Mouse (Mus musculus) brown adipose tissue, adult 24 weeks (tissue): ENCODE results near the gene Tnfrsf11a. TPM values are rescaled to one million over a fixed set of nuclear protein-coding genes. Genes with fewer than 3 reads are reported as not detected.
"Not testable (repeated sequence)": the region's sequence is repeated elsewhere in the genome, so short reads cannot be mapped to it uniquely, and the experiment has no call there.

Experiments
- H3K27ac ChIP-seq: fragments of 200-500 bp; replicated peaks from 2 replicates; pipeline ENCODE4 v1.5.1; 2012; ENCODE audit warnings: low read depth, mild to moderate bottlenecking, low read length
- H3K4me1 ChIP-seq: fragments of 200-500 bp; 2 replicates; pipeline ENCODE4 v1.6.1; 2012; ENCODE audit warnings: low read length, mixed read lengths; ENCODE audit not compliant: control insufficient read depth, insufficient read depth, insufficient read length
- H3K4me3 ChIP-seq: fragments of 200-500 bp; 2 replicates; pipeline ENCODE4 v1.5.1; 2012; ENCODE audit warnings: low read depth, mild to moderate bottlenecking, low read length, moderate library complexity; ENCODE audit not compliant: insufficient read depth
- polyA plus RNA-seq: library from polyadenylated mRNA; stranded (reverse); fragments of >200 nt; gene quantifications from 2 replicates; pipeline ENCODE4 v1.2.4, GENCODE M21; 2012; ENCODE audit not compliant: missing spikeins, insufficient read depth, insufficient read length

Tnfrsf11a gene
- polyA plus RNA-seq = 0.67 and 1.1 TPM in 2 replicates

DNA sequence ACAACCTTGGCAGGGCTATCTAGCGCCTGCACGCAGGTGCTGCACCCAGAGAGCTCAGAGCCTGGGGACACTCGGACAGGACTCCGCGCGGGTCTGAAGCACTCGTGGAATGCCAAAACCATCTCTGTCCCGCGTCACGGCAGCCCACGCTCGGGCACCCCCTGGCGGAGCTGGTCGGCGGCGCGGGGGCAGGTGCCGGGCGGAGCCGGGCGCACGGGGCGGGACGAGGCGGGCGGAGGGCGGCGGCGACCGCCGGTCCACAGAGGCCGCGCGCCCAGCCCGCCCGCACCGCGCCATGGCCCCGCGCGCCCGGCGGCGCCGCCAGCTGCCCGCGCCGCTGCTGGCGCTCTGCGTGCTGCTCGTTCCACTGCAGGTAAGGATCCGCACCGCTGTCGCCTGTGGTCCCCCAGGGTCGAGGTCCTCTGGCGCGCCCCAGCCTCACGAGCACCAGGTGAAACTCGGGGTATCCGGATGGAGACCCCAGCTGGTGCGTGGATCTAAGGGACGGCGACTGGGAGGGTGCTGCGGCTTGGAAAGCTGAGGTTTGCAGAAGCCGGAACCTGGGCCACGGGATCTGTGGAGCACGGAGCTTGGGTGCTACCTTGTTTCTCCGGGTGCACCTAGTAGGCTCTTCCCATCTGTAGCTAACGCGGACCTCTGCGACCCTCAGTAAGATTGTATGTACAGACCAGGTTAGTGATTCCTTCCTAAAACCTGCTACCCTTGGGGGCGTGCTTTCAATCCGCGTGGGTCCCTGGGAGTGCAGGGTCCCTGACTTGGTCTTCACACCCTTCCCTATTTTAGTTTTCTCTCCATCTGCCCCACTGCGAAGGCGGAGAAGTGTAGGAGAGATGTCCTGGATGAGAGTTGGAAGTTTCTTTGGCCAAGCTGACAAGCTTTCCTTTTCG is at the start of gene Tnfrsf11a:
TSS of gene Tnfrsf11a (plus strand) at position 262 of the 908 bp plus-strand sequence.
- Histone ChIP-seq H3K4me1 (peaks cover 3% of the 10 kb centered on the region), H3K27ac (peak within 1 kb of the TSS; percentile 17), H3K4me3 (peak within 1 kb of the TSS; percentile 73)

DNA sequence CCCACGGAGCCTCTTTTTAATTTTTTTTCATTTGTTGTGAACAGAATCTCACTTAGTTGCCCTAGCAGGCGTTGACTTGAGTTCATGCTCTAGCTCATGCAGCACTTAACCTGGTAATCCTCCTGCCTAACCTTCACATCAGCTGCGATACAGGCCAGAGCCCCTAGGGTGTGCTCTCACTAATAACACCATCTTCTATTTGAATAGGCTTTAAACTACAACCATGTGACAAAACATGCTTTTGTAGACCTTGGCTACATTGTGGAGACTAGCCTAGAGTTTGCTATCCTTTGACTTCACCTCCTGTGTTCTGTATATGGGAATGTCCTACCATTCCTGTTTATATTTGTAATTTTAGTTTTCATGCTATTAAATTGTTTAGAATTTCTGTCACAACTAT is 45.2 kb upstream of the Tnfrsf11a start:
- Histone ChIP-seq H3K27ac (no peak overlapping the region), H3K4me3 (no peak overlapping the region), H3K4me1 (no peaks in the 10 kb centered on the region)

DNA sequence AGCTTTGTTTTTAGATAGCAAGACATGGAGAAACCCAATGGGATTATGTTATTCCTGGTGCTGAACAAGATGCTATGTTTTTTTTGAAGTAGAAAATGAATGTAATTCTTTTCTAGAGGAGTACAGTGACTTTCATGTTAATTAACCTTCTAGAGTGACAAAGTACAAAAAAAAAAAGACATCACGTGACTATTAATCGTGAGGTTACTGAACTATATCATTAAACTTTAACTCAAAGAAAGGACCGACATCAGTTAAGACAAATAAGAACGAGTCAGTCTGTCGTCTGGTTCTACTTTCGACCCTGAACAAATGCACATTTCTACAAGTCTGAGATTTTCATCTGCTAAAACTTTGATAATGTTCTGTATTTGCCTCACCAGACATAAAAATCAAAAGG is 42.2 kb upstream of the Tnfrsf11a start:
- H3K27ac ChIP-seq = no peak overlapping the region
- no peak overlapping the region for H3K4me3 ChIP-seq
- H3K4me1 ChIP-seq = no peaks in the 10 kb centered on the region

DNA sequence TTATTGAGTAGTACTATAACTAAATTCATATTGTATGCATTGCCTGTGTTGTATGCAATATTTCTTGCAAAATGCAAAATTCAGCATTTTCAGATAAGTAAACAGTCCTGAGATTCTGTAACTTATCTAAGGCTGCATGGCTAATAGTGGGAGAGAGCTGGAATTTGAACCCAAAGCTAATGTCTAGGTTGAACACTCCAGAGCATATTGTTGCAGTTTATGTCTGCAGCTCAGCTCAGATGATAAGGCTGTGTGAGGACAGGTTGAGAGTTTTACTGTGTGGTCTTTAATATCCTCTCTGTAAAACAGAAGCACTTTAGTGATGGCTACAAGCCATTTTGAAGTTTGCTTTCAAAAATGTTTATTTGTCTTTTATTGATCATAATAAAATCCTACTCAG is 41.0 kb upstream of the Tnfrsf11a start:
- H3K4me1 ChIP-seq = no peaks in the 10 kb centered on the region
- no peak overlapping the region for H3K4me3 ChIP-seq
- H3K27ac ChIP-seq = no peak overlapping the region

DNA sequence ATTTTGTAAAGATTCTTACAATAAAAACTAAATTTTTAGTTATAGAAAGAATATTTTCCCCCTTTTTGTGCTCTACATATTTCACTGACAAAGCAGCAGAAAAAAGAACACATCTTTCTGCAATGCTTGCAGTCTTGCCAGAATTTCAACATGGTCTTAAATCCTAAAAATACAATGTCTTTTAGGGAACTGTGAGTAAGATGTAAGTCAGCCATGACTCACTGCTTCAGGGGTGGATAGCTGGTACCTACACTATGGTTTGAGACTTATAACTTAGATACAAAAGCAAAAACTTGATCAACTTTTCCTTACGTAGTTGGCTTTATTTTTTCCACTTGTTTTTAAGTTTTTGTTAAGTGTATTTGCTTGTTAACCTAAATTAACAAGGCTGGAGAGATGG is 38.0 kb upstream of the Tnfrsf11a start:
- no peaks in the 10 kb centered on the region for H3K4me1 ChIP-seq
- no peak overlapping the region for H3K4me3 ChIP-seq
- H3K27ac ChIP-seq = no peak overlapping the region

DNA sequence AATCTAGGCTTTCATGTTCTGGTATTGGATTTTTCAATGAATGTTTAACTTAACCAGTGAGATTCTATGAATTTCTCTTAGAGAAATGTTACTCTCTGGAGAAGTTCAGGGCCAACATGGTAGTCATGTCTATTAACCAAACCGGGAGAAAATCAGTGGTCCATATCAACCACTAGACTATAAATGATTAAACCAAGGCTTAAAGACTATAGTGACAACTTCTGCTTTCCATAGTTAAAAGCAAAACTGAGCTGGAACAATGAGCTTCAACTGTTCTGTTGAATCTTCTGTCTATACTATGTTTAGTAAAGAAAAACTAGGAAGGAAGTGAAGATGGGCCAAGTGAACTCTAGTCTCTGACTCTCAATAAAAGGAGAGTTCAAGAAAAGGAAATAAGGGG is 34.1 kb upstream of the Tnfrsf11a start:
- H3K4me3 ChIP-seq = no peak overlapping the region

DNA sequence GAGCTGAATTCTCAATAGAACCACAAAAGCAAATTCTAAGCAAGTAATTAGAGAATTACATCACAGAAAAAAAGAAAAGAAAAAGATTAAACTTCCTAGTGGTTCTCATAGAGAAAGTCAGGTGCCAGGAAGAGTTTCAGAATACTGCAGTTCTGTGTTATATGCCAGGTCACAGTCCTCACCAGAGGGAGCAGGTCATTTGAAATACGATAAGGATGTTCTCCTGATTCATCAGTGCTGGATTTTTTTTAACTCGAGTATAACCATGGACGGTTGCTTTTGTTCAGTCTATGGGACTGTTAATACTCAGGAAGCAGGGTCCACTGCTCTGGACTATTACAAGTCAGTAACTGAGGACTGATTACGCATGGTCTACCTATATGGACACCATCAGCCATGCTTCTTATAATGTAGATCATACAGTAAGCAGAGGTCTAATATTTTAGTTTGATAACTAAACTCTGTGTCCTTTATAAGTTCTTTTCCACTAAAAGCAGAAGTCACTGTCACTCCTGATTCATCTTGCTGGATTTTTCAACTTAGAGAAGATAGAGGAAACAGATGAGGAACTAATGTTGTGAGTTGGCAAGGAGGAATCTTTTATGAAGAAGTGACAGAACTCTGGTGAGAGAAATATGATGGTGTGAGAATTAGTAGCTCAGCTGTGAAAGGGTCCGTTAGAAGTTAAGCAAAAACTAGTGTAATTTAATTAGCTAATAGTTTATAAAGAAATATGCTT is 33.5 kb upstream of the Tnfrsf11a start:
- Histone ChIP-seq H3K4me3 (no peak overlapping the region), H3K27ac (peak overlapping the region; percentile 13; the same call in 1 of the 2 replicates), H3K4me1 (no peaks in the 10 kb centered on the region)

More for the DNA sequence above, 34.1 kb upstream of the Tnfrsf11a start:
- H3K27ac ChIP-seq = no peak overlapping the region
- H3K4me1 ChIP-seq = no peaks in the 10 kb centered on the region

DNA sequence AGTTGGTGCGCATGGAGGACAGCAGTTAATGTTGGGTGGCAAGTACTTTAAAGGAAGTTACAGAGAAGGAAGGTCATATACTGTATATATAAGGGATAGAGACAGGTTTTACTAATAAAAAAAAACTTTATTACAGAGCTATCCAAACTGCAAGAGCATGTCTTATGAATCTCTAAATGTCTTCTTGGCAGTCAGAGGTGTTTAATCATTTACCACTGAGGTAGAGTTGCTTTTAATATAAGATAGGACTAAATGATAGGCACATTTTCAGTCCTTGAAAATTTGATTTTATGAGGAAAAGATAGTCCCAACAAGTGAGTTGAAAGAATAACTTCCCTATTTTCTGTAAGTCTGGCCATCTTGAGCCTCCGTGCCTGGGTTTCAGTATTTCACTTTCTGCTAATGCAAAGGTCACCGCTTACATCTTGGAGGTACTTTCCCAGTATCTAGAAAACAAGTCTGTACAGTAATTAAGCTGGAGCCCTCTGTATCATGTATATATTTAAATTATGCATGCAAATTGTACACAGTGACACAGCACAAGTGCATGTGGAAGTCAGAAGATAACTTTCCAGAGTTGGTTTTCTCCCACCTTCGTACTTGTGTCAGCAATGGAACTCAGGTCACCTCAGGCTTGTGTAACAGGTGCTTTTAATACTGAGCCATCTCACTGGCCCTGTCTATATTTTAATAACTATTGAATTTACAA is 32.3 kb upstream of the Tnfrsf11a start:
- H3K4me3 ChIP-seq = no peak overlapping the region
- no peaks in the 10 kb centered on the region for H3K4me1 ChIP-seq
- no peak overlapping the region for H3K27ac ChIP-seq

DNA sequence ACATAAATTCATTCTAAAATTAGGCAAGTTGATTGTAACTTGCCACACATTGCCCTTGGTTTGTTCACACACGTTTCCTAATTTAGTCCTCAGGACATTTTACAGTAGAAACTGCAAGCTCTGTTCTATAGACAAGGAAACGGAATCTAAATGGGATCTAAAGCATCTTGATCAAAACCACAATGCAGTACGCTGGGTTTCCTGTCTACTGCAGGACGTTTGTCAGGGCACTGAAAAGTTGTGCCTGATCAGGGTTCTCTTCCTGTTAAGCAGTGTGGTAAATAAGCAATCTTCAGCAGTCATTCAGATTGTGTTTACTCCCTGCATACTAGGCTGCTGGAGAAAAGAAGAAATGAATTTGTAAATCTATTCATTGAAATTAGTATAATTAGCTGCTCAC is 28.3 kb upstream of the Tnfrsf11a start:
- Histone ChIP-seq H3K4me3 (no peak overlapping the region), H3K4me1 (no peaks in the 10 kb centered on the region), H3K27ac (no peak overlapping the region)

DNA sequence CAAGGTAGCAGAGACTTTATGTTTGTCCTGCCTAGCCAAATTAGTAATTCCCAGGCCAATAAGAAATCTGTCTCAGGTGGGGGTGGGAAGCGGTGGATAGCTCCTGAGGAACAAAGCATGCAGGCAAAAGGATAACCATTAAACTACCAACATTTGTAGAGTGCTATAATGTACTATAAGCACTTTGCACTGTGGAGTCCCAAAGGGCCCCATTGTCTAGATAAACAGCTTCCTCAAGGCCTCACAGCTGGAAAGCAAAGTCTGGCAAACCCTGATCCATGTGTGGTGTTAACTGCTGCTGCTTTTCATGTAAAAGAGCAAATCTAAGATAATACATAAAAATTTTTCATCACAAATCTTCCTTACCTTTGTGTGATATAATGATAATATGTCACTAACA is 27.6 kb upstream of the Tnfrsf11a start:
- Histone ChIP-seq H3K4me3 (no peak overlapping the region), H3K27ac (no peak overlapping the region), H3K4me1 (no peaks in the 10 kb centered on the region)

DNA sequence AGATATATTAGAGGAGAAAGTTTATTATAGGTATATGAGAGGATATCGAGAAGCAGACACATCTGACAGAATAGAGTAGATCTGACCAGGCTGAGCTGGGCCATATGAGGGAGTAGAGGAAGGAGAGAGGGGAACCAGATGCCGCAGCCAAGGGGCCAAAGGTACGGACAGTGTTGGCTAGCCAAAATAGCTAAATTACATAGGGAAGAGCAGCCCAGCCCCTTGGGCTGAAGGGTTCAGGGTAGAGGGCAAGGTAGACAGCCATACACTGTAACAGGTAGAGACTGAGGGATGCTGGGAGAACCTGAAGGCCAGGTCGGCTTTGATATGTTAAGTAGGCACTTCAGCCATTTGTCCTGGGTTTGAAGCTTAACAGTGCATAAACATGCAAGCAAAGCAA is 21.7 kb upstream of the Tnfrsf11a start:
- H3K4me1 ChIP-seq = no peaks in the 10 kb centered on the region
- H3K4me3 ChIP-seq = no peak overlapping the region

DNA sequence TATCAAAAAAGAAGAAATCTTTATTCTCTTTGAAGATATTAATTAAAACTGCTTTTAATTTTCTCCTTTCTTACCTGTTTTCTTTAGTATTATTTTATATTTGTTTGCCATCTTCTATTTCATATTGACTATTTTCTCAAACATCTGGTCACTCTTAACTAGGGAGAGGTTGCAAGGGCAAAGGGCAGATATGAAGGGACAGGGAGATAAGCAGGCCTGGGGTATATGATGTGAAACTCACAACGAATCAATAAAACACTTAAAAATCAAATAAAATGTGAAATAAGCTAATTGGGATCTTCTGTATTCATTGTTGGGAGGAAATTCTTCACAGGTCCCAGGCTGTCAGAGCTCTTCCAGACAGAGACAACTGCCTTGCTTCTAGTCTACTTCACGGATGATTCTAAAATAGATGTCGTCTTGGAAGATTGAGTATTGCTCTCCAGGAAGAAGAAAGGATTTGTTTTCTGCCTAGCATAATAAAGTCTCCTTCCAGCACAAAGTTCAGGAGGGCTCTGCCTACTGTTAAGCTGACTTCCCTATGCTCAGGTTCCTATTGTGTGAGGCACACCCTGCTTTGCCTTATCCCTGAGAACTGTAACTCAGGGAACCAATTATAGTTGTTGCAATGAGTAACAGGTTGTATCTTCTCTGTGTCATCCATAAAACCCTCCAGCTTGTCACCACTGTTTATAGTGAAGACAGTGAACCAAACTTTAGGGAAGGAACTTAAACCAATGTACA is 20.9 kb upstream of the Tnfrsf11a start:
- Histone ChIP-seq H3K4me3 (no peak overlapping the region), H3K4me1 (no peaks in the 10 kb centered on the region), H3K27ac (no peak overlapping the region)

More for the DNA sequence above, 21.7 kb upstream of the Tnfrsf11a start:
- H3K27ac ChIP-seq = no peak overlapping the region

DNA sequence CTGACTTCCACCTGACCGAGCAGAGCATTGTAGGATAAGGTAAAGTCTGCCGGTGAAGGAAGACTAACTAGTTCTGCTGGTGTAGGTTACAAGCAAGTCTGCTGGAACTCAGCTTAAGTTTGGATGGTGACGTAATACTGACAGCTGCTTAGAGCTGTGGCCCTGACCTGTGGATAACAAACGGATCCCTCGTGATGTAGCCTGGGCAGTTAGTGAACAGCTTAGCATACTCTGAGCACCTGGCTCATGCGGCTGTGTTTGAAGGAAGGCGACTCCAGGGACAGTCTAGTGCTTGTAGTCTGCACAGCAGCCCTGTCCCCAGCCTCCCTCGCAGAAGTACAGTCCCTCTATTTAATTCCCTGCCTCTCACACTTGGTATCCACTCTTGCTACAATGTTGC is 14.9 kb upstream of the Tnfrsf11a start:
- Histone ChIP-seq H3K4me1 (no peaks in the 10 kb centered on the region), H3K4me3 (no peak overlapping the region), H3K27ac (no peak overlapping the region)

DNA sequence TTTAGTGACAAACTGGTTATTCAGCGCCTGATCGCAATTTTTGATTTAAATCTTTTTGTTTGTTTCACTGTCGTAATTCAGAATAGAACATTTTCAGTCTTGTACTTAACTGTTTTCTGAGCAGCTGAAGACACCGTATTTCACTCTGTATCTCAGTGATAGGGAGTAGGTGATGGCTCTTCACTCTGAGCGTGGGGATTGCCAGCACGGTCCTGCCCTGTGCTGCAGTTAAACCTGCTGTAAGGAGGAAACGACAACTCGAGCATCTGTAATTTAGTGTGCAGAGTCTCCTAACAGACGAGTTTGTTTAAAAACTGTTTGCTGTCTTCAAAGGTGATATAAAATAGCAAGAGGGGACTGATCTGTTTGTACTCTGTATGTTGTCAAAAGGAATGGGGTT is 14.4 kb upstream of the Tnfrsf11a start:
- not testable (repeated sequence) for H3K27ac ChIP-seq, H3K4me1 ChIP-seq, H3K4me3 ChIP-seq
